Mouse (Mus musculus): Measurements from ENCODE around the gene Cldn24.

GRCm38 (mm10) chr8:47852737-47853136 is 30.8 kb downstream of the Cldn24 start:
- TF ChIP-seq EP300 (IDR thresholded peaks at IDR 0.05) (no peak), CTCF (IDR thresholded peaks at IDR 0.05) (no peak)

Data from lung, postnatal 0 days (tissue).